Mouse (Mus musculus): Measurements from ENCODE around the gene Chrd. TPM values are rescaled to one million over a fixed set of nuclear protein-coding genes. Genes with fewer than 3 reads are reported as not detected.

Chrd gene
- total RNA-seq, 2 experiments from 2014 or later: 2.4 to 2.5 TPM

DNA sequence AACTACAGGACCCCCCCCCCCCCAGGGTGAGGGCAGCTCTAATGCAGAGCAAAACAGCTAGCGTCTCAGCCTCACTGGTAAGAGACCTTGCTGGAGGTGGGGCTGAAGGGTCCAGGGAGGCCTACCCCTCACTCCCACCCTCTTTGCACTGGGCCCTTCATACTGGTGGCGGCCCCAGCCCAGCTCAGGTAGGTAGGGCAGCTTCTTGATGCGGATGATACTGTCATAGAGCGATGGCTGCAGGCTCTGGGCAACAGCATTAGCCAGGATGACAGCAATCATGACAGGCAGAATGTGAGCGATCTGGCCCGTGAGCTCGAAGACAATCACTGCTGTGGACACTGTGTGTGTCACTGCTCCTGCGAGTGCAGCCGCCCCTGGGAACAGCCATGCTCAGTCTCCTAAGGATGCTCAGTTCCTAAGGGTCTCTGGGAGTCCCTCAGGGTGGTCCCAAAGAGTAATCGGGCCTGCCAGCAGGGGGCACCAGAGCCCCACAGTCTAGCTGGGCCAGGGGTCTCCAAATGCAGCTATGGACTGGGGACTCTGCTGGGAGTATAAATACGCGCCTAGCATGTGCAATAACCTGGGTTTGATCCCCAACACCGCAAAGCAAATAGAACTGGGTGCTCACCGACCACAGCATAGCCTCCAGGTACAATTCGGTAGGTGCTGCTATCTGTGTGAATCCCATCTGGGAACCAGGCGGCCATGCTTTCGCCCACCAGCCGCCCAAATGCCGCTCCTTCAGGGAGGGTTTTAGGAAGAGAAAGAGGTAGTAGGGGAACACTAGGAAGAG lies 23.8 kb upstream of the Chrd start:
- DNase-seq: peak; percentile 50
- intact Hi-C loops (cut with DNase I): loop anchor here (2.0 kb wide), 1 partner anchor 56 kb away; no protein-coding TSS in a partner anchor

DNA sequence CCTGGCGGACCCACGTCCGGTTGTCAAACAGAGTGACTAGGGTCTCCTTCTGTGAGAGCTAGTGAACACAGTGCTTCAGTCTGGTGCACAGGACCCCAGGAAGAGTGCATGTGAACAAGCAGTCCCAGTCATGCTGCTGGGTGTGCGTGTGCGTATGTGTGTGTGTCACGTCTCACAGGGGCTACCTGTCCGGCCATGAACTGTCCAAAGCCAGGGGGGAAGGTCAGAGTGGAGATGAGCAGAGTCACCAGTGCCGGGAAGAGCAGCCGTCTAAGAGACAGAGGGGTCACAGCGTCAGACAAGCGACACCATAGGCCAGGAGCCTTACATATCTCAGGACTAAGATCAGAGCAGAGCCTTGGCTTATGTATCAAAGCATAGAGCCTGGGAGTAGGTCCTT lies 22.6 kb upstream of the Chrd start:
- DNase-seq: no peak
- intact Hi-C loops (cut with DNase I): loop anchor here (10.0 kb wide), 1 partner anchor 984 kb away; the partner anchor contains the start of gene 2510009E07Rik

DNA sequence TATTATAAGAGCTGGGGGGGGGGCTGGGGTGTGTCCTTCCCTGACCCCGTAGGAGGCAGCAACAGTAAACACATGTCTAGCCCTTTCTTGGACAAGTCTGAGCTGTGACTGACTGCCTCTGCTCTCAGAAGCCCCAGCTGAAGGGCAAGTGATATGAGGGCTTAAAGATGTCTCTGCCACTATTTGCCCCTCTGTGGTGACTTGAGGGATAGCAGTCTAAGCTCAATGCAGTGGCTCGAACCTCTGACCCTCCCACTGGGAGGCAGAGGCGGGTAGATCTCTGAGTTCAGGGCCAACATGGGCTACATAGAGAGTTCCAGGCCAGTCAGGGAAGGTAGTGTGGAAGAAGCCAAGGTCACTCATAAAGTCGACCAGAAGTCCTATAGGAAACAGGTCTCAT lies 22.1 kb upstream of the Chrd start:
- DNase-seq: no peak
- intact Hi-C loops (cut with DNase I): loop anchor here (10.0 kb wide), 1 partner anchor 984 kb away; the partner anchor contains the start of gene 2510009E07Rik

DNA sequence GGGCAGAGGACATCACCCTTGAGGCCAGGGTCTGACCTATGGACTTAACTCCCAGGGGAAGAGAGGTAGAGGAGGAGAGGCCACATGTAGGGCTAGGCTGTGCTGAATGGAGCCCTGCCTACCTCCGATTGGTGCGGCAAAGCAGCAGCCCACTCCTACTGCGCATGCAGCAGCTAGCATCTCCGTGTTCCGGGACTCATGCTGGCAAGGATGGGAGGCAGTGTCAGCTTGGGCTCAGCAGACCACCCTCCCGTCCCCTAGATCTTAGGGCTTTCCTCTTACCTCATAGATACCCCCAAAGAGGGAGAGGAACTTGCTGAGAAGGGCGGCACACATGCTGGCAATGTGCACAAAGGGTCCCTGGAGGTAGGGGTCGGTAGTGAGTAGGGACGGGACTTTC lies 20.7 kb upstream of the Chrd start:
- DNase-seq: no peak
- intact Hi-C loops (cut with DNase I): loop anchor here (10.0 kb wide), 1 partner anchor 983 kb away; the partner anchor contains the start of gene 2510009E07Rik

DNA sequence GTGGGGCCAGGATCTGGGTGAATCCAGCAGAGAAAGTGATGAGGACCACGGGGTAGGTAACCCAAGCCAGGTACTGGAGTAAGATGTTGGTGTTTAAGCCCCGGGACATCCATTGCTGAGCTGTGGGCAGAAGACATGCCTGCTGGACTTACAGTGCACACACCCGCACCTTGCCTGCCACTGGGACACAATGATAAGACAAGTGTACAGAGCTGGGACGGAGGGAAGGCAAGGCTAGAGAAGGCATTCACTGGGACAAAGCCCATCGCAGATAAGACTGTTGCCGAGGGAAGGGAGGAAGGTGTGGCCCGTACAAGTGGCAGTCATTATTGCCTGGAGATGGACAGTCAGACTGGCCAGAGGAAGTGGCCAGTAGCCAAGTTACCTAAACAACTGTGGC lies 20.0 kb upstream of the Chrd start:
- no peak for DNase-seq
- intact Hi-C loops (cut with DNase I): loop anchor here (10.0 kb wide), 1 partner anchor 982 kb away; the partner anchor contains the start of gene 2510009E07Rik

DNA sequence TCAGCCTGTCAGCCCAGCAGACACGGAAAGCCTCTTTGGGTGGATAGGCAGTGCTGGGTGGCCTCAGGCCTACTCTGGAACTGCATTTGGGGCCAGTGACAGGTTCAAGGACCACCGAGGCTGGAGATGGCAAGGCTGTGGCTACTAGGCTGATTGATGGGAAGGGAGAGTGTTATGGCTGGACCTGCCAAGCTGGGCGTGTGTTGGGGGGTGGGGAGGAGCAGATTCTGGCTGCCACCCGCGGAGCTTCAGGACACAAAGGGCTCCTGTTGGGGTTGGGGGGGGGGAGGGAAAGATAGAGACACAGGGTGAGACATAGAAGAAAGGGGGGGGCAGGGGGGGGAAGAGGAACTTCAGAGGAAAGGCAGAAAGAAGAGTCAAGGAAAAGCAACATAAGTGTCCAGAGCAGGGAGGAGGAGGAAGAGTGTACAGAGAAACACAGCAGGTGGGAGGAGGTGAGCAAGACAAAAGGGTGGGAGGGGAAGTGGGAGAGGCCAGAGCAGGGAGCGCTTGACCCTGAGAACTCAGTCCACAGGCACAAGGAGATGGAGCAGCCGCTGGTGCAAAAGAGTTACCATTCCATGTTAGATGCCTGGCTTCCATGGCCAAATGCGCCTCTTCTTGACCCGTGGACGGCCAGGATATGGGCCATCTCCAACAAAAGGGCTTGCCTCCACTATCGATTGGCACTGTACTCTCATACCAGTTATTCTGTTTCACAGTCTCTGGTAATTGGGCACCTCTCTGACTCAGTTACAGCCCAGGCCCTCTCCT lies 18.4 kb upstream of the Chrd start:
- intact Hi-C loops (cut with DNase I): loop anchor here (10.0 kb wide), 1 partner anchor 980 kb away; the partner anchor contains the start of gene 2510009E07Rik

DNA sequence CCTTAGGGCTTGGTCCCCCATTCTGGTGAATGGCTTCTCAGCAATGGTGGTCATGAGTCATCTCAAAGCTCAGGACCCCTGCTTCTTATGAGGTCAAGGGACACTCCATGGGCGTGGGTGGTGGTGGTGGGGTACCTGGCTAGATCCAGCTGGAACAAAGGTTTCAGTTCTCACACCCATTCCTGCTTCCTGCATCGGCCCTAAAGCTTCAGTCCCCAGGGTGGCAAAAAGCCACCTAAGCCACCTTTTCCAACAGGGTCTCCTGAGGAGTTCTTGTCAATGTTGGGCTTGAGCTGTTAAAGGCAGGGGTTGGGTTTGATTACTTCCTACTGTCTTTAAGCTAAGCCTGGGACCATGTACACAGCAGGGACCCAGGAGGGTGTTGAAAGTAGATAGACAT lies 17.8 kb upstream of the Chrd start:
- no peak for DNase-seq
- intact Hi-C loops (cut with DNase I): loop anchor here (10.0 kb wide), 1 partner anchor 980 kb away; the partner anchor contains the start of gene 2510009E07Rik

More for the DNA sequence above, 18.4 kb upstream of the Chrd start:
- DNase-seq: no peak

DNA sequence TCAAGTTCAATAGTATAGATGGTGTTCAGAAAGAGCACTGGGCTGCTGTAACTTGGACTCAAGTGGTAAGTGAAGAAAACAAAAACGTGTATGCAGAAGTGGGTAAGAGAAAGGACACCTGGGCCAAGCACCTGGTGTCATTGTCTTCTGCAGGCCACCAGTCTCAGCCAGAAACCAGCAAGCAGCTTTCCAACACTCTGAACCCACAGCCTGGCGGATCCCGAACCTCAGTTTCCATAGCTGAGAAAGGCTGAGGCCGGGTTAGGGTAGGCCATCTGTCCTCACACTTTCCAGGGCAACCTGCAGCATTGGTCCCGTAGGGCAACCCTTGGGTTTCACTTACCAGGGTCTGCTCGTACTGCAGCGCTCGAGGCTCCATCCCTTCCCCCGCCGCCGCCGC lies 17.4 kb upstream of the Chrd start:
- no peak for DNase-seq
- intact Hi-C loops (cut with DNase I): loop anchor here (10.0 kb wide), 1 partner anchor 979 kb away; the partner anchor contains the start of gene 2510009E07Rik

DNA sequence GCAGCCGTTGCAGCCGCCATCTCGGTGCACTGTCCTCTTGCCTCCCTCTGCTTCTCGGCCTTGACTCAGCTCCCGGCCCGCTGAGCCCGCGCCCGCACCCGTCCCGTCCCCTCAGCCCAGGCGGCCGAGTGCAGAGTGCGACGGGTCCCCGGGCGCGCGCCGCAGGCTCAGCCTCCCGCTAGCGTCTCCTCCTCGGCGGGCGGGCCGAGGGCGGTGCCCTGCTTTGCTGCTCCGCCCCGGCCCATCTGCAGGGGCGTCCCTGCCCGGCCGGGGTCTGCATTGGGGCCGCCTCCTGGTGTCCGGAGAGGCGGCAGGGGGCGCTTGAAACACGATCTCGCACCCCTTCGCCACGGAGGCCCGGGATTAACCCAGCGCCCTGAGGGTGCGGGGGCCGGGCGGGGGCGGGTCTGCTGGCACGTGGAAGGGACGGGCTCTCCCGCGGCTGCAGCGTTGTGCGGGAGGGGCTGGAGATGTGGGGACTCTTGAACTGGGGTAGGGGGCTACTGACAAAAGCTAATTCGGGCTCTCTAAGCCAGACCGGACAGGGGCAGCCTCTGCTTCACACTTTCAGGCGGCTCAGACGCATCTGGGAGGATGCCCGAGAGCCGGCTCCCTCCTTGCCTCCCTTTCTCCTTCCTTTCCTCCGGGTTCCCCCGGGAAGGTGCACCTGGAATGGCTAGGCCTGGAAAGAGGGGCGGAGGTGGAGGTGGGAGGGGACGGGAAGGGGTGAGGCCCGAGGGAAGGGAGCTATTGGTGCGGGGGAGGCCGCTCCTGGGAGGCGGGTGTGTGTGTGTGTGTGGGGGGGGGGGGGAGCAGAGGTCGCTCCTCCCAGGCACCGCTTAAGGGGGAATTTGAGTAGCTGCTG lies 16.7 kb upstream of the Chrd start:
- DNase-seq: peak; percentile 81 to 85
- intact Hi-C loops (cut with DNase I): loop anchor here (10.0 kb wide), 1 partner anchor 979 kb away; the partner anchor contains the start of gene 2510009E07Rik

DNA sequence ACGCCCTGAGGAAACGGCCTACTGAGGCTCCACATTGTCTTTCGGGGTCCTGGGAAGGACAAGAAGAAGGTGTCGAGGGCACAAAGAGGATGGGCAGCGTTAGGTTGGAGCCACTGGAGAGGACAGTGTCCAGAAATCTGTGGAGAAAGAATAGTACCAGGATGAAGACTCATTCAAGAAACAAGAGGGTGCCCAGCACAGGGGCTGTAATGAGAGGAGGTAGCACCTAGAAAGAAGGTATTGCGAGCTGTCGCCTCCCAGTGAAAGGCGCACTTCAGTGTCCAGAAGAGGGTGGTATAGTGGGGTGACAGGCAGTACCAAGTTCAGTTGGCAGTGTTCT lies 16.1 kb upstream of the Chrd start:
- DNase-seq: no peak
- intact Hi-C loops (cut with DNase I): loop anchor here (10.0 kb wide), 1 partner anchor 978 kb away; the partner anchor contains the start of gene 2510009E07Rik

DNA sequence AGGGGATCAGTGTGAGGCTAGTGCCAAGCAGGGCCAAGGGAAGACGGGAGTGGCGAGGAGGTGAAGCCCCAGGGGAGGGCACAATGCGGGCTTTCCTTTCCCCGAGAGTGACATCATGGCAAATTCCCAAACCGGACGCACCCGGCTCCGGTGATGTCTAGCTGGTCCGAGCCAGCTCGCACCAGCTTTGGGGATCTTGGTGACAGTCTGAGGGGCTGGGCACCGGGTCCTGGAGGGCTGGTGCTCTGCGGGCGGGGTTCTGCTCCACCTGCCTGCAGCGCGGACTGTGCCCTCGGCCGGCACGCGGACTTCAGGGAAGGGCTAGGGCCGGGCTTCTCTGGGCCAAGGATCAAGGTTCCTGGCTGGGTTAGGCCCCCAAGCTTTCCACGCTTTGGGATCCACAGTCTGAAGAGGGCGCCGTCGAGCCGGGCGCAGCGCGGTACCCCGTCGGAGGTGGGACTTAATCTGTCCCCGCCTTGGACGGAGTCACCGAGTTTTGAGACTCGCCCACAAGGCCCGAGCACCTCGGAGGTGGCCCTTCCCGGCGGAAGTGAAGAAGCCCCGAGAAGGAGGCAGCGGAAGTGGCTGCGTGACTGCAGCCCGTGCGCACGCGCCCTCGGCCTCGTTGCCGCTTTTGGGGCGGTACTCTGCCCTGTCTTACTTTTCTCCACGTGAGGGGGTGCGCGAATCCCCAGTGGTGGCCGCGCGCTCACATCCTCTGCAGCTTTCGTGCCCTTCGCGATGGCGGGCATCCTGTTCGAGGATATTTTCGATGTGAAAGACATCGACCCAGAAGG lies 15.5 kb upstream of the Chrd start, which contains the start of the genes Polr2h and Clcn2:
Polr2h (plus strand) TSS at position 485 of the 797 bp plus-strand sequence.
Clcn2 (minus strand) TSS at position 566 of the 797 bp plus-strand sequence.
- peak; percentile 96 to 98 for DNase-seq
- intact Hi-C loops (cut with DNase I): loop anchor here (10.0 kb wide), 1 partner anchor 977 kb away; the partner anchor contains the start of gene 2510009E07Rik

DNA sequence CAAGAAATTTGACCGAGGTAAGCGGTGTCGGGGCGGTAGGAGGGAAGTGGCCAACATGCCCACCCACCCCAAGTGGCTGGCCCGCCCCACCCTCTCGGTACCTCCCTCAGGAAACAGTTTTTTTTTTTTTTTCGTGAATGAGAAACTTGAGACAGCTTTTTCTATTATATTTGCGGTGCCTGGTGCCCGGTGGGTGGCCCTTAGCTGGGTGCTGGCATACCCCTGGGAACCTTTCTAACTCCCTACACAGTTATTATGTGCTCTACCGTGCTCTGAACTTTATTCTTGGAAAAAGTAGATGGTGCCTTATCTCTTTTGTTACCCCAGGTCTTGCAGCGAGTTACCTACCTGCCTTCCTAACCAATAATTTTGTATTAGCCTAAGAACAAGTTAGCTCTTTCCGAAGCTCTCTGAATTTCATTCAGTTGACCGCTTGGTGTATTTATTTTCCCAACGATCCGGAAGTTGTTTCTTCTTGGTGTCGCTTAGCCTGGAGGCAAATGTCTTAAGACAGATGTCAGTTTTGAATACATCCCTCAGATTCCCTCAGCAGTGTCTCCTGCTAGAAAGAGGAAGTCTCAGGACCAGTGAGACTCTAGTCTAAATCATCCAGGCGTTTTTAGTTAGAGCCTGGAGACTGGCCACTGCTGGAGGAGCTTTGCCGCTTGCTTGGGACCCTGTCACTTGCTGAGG lies 14.8 kb upstream of the Chrd start:
- no peak for DNase-seq
- intact Hi-C loops (cut with DNase I): loop anchor here (10.0 kb wide), 1 partner anchor 977 kb away; the partner anchor contains the start of gene 2510009E07Rik

DNA sequence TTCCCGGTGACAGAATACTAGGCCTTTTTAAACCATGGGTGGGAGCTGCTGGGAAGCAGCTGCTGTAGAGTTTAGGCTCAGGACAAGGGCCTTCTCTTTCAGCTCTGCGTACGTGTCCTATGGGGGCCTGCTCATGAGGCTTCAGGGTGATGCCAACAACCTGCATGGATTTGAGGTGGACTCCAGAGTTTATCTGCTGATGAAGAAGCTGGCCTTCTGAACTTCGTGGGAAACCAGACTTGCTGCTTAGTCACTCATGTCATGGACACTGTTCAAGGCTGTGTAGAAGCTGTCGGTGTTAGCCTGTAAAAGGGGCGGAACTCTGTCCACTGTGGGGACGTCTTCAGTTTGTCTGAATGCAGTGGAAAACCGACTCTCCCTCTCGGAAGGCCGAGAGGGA lies 11.1 kb upstream of the Chrd start:
- DNase-seq: no peak
- intact Hi-C loops (cut with DNase I): loop anchor here (10.0 kb wide), 1 partner anchor 173 kb away; no protein-coding TSS in a partner anchor

DNA sequence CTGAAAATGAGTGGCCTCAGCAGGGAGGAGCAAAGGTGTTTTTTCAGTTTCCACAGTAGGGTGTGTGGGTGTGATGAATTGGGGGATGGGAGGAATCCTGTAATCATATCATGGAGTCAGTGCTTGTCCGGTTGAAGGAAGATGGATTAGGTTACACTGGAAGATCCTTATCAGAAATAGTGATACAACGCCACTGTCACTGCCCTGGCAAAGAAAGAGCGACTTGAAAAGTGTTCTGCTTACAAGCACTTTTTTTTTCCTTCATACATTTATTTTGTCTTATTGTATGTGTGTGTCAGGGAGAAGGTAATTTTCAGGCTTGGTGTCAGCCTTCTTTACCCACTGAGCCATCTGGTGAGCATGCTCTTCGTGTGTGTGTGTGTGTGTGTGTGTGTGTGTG lies 10.2 kb upstream of the Chrd start:
- intact Hi-C loops (cut with DNase I): loop anchor here (10.0 kb wide), 1 partner anchor 172 kb away; no protein-coding TSS in a partner anchor
- no peak for DNase-seq

DNA sequence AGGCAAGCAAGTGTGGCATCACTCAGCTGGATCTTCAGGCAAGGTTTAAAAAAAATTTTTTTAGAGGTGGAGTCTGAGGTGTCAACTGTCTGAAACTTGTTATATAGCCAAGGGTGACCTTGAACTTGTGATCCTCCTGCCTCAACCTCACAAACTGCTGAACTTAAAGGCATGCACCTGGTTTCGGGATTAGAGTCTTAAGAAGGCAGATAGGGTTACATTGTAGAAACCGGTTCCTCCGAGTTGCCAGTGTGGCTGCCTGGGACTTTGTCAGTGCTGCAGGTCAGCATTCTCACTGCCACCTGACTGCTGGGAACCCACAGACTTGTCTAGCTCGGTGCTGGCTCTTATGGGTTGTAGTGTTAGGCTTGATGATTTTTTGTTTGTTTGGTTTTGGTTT lies 9.7 kb upstream of the Chrd start:
- DNase-seq: no peak
- intact Hi-C loops (cut with DNase I): loop anchor here (10.0 kb wide), 1 partner anchor 172 kb away; no protein-coding TSS in a partner anchor

DNA sequence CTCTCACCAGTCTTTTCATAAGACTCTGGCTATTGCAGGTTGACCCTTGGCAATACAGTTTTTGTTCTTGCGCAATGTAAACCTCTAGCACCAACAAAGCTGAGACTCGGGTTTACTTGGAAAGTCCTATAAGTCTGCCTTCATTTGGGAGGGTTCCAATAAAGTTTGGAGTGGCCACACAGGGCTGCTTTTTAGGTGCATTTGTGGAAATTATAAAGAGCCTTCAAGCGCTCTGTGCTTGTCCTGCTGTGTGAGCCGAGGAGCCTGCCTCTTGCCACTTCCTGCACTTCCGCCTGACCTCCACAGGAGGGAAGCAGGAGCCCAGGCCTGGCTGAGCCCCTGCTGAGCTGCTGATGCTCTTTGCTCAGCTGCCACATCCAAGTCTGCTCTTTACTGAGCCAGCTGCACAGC lies 8.6 kb upstream of the Chrd start:
- peak; percentile 65 to 76 for DNase-seq
- intact Hi-C loops (cut with DNase I): loop anchor here (1.0 to 10.0 kb wide), 2 partner anchors 37 to 170 kb away; no protein-coding TSS in a partner anchor

DNA sequence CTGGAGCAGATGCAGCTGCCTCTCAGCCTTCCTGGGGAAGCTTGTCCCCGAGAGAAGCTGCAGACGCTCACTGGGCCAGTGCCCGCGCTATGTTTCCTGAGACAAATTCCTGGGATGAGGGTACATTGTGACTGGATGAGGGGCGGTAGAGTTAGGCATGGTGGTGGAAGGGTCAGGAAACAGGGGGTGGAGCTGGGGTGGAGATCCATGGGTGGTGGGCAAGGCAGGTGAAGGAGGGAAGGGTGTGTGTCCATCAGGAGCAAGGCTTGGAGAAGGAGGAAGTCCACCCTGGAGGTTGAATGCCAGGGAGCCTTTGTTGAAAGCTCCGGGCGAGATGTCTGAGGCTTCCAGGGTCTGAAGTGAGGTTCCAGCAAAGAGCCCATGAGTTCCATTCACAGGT lies 7.6 kb upstream of the Chrd start:
- intact Hi-C loops (cut with DNase I): loop anchor here (5.0 to 10.0 kb wide), 2 partner anchors 169 to 467 kb away; no protein-coding TSS in a partner anchor
- no peak for DNase-seq

DNA sequence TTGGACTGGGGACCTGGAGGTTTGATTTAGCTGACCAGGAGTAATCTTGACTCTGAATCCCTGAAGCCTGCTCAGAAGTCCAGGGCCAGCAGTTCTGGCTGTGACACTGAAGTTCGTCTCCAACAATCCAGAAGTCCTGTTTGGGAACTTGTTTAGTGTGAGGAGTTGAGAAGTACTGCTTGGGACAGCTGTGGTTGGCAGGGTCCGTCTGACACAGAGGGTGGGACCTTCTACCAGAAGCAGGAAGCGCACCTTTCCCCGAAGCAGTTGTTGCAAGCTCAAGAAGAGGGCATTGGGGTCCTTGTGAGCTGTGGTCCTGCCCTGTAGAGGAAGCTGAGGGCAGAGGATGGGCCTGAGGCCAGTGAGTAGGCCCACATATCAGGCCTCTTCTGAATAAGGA lies 7.2 kb upstream of the Chrd start:
- DNase-seq: no peak
- intact Hi-C loops (cut with DNase I): loop anchor here (5.0 to 10.0 kb wide), 2 partner anchors 169 to 467 kb away; no protein-coding TSS in a partner anchor

All from heart, postnatal 14 days (tissue).